ENCODE assay signal across 25 mouse cellular contexts in genomic region chrX:8141058-8141457, GRCm38 (mm10). TPM values are rescaled to one million over a fixed set of nuclear protein-coding genes. Genes with fewer than 3 reads are reported as not detected.
A peak's percentile ranks its signal among the peaks of the same experiment; 100 is the strongest.
DNase-seq lines count a peak whose midpoint lies in the region; ATAC-seq and TF ChIP-seq lines count a peak whose summit lies in the region.
"Had no signal": no experiment of that assay in that cellular context is flagged by ENCODE, and none has a peak within 500 bp of the region (broad histone marks: within the 10 kb centered on the region; RNA-seq: fewer than 3 reads in every experiment).

No protein-coding gene starts in this region.

- ATAC-seq in midbrain, embryonic 15.5 days (replicated peaks) = no peak
- no peak for ATAC-seq in midbrain, postnatal 0 days (ENCODE audit: low FRiP score)
- ATAC-seq: activated CD4-positive, CD25-positive, alpha-beta regulatory T cell, adult 4 months; CD4-positive, CD25-positive, alpha-beta regulatory T cell, adult 4 months; forebrain, embryonic 14.5 days; forebrain, embryonic 16.5 days had no signal

- H3K79me2 ChIP-seq in CH12.LX (replicated peaks; ENCODE audit: control insufficient read depth, extremely low read depth, insufficient read depth, poor library complexity, severe bottlenecking) (peaks cover 23% of the 10 kb centered on the region), MEL (ENCODE audit: control insufficient read depth, insufficient read depth, low read length, poor library complexity) (peaks cover 25% of the 10 kb centered on the region)

- in situ Hi-C loops in CH12.LX (cut with MboI; ENCODE audit: low pct_ligation_motif_present, low pct_unique_long_range_greater_than_20kb, low sequenced_read_pairs) = no loop called here

- TF ChIP-seq EP300 in CH12.LX (IDR thresholded peaks at IDR 0.05; ENCODE audit: low read length) = no peak
- TF ChIP-seq EP300 in MEL (IDR thresholded peaks at IDR 0.05; ENCODE audit: low read depth in 1 of 2, low read length in 2 of 2) = no peak

- H3K36me3 ChIP-seq in CH12.LX (replicated peaks in 1 of 2; ENCODE audit: control insufficient read depth in 1 of 2, insufficient read depth in 1 of 2, low read length in 1 of 2) (peaks cover 37 to 65% of the 10 kb centered on the region in 2 experiments), MEL (ENCODE audit: control insufficient read depth in 1 of 2, insufficient read depth in 2 of 2, low read length in 2 of 2) (peaks cover 26 to 41% of the 10 kb centered on the region in 2 experiments)
- no peaks in the 10 kb centered on the region; the same call in 1 of the 2 replicates for H3K36me3 ChIP-seq in midbrain, embryonic 15.5 days (replicated peaks)
- H3K36me3 ChIP-seq in midbrain, postnatal 0 days (ENCODE audit: insufficient read depth, low read length) = 0 out of 2 replicates have a peak, but pooled peaks cover 6% of the 10 kb centered on the region

- H3K9me3 ChIP-seq in CH12.LX (replicated peaks; ENCODE audit: low read length) (no peaks in the 10 kb centered on the region), MEL (replicated peaks; ENCODE audit: insufficient read depth, low read length) (no peaks in the 10 kb centered on the region)
- H3K9me3 ChIP-seq in midbrain, embryonic 15.5 days = no peaks in the 10 kb centered on the region
- H3K9me3 ChIP-seq in midbrain, postnatal 0 days (ENCODE audit: low read length) = no peaks in the 10 kb centered on the region
- H3K9me3 ChIP-seq: embryonic facial prominence, embryonic 13.5 days; embryonic facial prominence, embryonic 15.5 days; forebrain, embryonic 12.5 days; G1E had no signal

- H3K4me3 ChIP-seq in CH12.LX (replicated peaks in 1 of 3; ENCODE audit: low read depth in 2 of 3, low read length in 2 of 3, poor library complexity in 1 of 3) (no peak overlapping the region), MEL (ENCODE audit: control insufficient read depth in 1 of 2, insufficient read depth in 1 of 2, low read depth in 2 of 2, low read length in 2 of 2) (no peak overlapping the region)
- no peak overlapping the region for H3K4me3 ChIP-seq in midbrain, embryonic 15.5 days
- no peak overlapping the region for H3K4me3 ChIP-seq in midbrain, postnatal 0 days (ENCODE audit: low read depth, low read length)
- H3K4me3 ChIP-seq: embryonic facial prominence, embryonic 13.5 days; embryonic facial prominence, embryonic 15.5 days; erythroblast, embryonic 14.5 days; forebrain, embryonic 10.5 days; forebrain, embryonic 12.5 days had no signal

- H3K9ac ChIP-seq in CH12.LX (ENCODE audit: insufficient read depth, low read depth) (no peak overlapping the region), MEL (ENCODE audit: control insufficient read depth, low read depth, low read length, poor library complexity, severe bottlenecking) (peak overlapping the region; percentile 0; the same call in 1 of the 2 replicates)
- no peak overlapping the region for H3K9ac ChIP-seq in midbrain, embryonic 15.5 days
- no peak overlapping the region for H3K9ac ChIP-seq in midbrain, postnatal 0 days (replicated peaks; ENCODE audit: low read length, poor library complexity, severe bottlenecking)
- H3K9ac ChIP-seq: embryonic facial prominence, embryonic 13.5 days; embryonic facial prominence, embryonic 15.5 days; forebrain, embryonic 12.5 days had no signal

- no peak overlapping the region for H3K4me2 ChIP-seq in CH12.LX (ENCODE audit: insufficient read depth, low read depth, poor library complexity, severe bottlenecking)
- H3K4me2 ChIP-seq in midbrain, embryonic 15.5 days = no peak overlapping the region
- H3K4me2 ChIP-seq in midbrain, postnatal 0 days (ENCODE audit: low read depth, low read length, poor library complexity, severe bottlenecking) = no peak overlapping the region
- H3K4me2 ChIP-seq: embryonic facial prominence, embryonic 13.5 days; embryonic facial prominence, embryonic 15.5 days; forebrain, embryonic 12.5 days had no signal

- WGBS in midbrain, embryonic 15.5 days = 73% methylated on average over 3 of the region's 3 CpGs
- WGBS in midbrain, postnatal 0 days = 72% methylated on average over 3 of the region's 3 CpGs

- H3K27me3 ChIP-seq in CH12.LX (replicated peaks) (no peaks in the 10 kb centered on the region), MEL (ENCODE audit: control insufficient read depth in 1 of 2, insufficient read depth in 2 of 2, low read length in 2 of 2) (no peaks in the 10 kb centered on the region)
- H3K27me3 ChIP-seq in midbrain, embryonic 15.5 days (replicated peaks) = no peaks in the 10 kb centered on the region
- no peaks in the 10 kb centered on the region for H3K27me3 ChIP-seq in midbrain, postnatal 0 days (ENCODE audit: insufficient read depth, low read length)
- H3K27me3 ChIP-seq: embryonic facial prominence, embryonic 13.5 days; embryonic facial prominence, embryonic 15.5 days; forebrain, embryonic 12.5 days had no signal

- dilution Hi-C loops in CH12.LX (cut with MboI; ENCODE audit: extremely low pct_ligation_motif_present, extremely low pct_unique_long_range_greater_than_20kb, low sequenced_read_pairs) = no loop called here

- H3K27ac ChIP-seq in CH12.LX (ENCODE audit: insufficient read depth, low read depth) (no peak overlapping the region), MEL (ENCODE audit: control insufficient read depth, low read depth, low read length) (peak overlapping the region; percentile 13; the same call in 1 of the 2 replicates)
- H3K27ac ChIP-seq in midbrain, embryonic 15.5 days = no peak overlapping the region
- no peak overlapping the region for H3K27ac ChIP-seq in midbrain, postnatal 0 days (ENCODE audit: low read depth, low read length)
- H3K27ac ChIP-seq: embryonic facial prominence, embryonic 13.5 days; embryonic facial prominence, embryonic 15.5 days; forebrain, embryonic 10.5 days; forebrain, embryonic 12.5 days had no signal

- TF ChIP-seq RAD21 in CH12.LX (IDR thresholded peaks at IDR 0.05; ENCODE audit: low read depth, low read length) (no peak), MEL (IDR thresholded peaks at IDR 0.05; ENCODE audit: low read depth, low read length) (no peak)

- DNase-seq in CH12.LX (ENCODE audit: extremely low read depth) (no peak), MEL (ENCODE audit: low read depth, low spot score) (peak; percentile 41)
- peak; percentile 10 for DNase-seq in naive thymus-derived CD4-positive, alpha-beta T cell, adult 2 months (ENCODE audit: low read depth)
- DNase-seq in midbrain, postnatal 0 days (ENCODE audit: low spot score) = no peak
- DNase-seq in ovary, postnatal 14 days (ENCODE audit: low spot score) = no peak
- DNase-seq: adrenal gland, postnatal 10 days; adrenal gland, postnatal 25 days; cerebellum, adult 11 months; cerebellum, adult 18-20 months; cerebellum, adult 8-10 months; cerebellum, adult 9-11 months; cerebellum, postnatal 14 days; cerebellum, postnatal 36 days; embryo, embryonic 11 days had no signal

- peaks cover 2 to 15% of the 10 kb centered on the region in 2 experiments; a peak in 3 of 4 replicates for H3K4me1 ChIP-seq in CH12.LX (ENCODE audit: control insufficient read depth in 1 of 2, insufficient read depth in 2 of 2)
- H3K4me1 ChIP-seq in MEL (ENCODE audit: control insufficient read depth in 1 of 2, insufficient read depth in 2 of 2, low read length in 2 of 2) = no peaks in the 10 kb centered on the region
- H3K4me1 ChIP-seq in midbrain, embryonic 15.5 days = peaks cover 10% of the 10 kb centered on the region
- peaks cover 4% of the 10 kb centered on the region; the same call in 1 of the 2 replicates for H3K4me1 ChIP-seq in midbrain, postnatal 0 days (ENCODE audit: insufficient read depth, low read length)

- TF ChIP-seq CTCF in CH12.LX (conservative IDR thresholded peaks at IDR 0.05 in 1 of 2, IDR thresholded peaks at IDR 0.05 in 1 of 2; ENCODE audit: low read depth in 2 of 2, low read length in 2 of 2) (no peak), MEL (IDR thresholded peaks at IDR 0.05 in 2 of 3, conservative IDR thresholded peaks at IDR 0.05 in 1 of 3; ENCODE audit: control insufficient read depth in 1 of 3, insufficient read depth in 1 of 3, low read depth in 2 of 3, low read length in 3 of 3, poor library complexity in 1 of 3, severe bottlenecking in 1 of 3) (no peak)
- TF ChIP-seq CTCF in midbrain, postnatal 0 days (IDR thresholded peaks at IDR 0.05) = no peak

- peak; percentile 7; the same call in 1 of the 2 replicates for TF ChIP-seq POLR2A in CH12.LX (IDR thresholded peaks at IDR 0.05; ENCODE audit: low read depth, low read length)
- TF ChIP-seq POLR2A in MEL (IDR thresholded peaks at IDR 0.05; ENCODE audit: control insufficient read depth in 1 of 2, insufficient read depth in 1 of 2, low read depth in 1 of 2, low read length in 2 of 2, poor library complexity in 1 of 2) = peak; percentile 29 to 55; a peak in 1 of 4 replicates

RNA-seq across cellular contexts. Expression of gene Rbm3, which starts 4.6 kb away (rescaled TPM):
- total RNA-seq in CH12.LX (2012; rRNA removed) = 681 and 877 TPM in 2 replicates
- 2,152 and 2,409 TPM in 2 replicates for total RNA-seq in CH12.LX (2014; rRNA removed)
- polyA plus RNA-seq in CH12.LX (2012; ENCODE audit: insufficient read length, low read depth) = 639 and 778 TPM in 2 replicates
- total RNA-seq in MEL (2012; rRNA removed) = 906 and 1,021 TPM in 2 replicates
- 100 to 1,000 TPM in 1 of 2 experiments, not detected in 1; 750 TPM for polyA plus RNA-seq in MEL (2012; ENCODE audit: insufficient read depth in 1 of 2, insufficient read length in 2 of 2, low read depth in 1 of 2, low replicate concordance in 2 of 2, missing spikeins in 1 of 2)
- 272 and 285 TPM in 2 replicates for polyA plus RNA-seq in midbrain, embryonic 15.5 days (2015; fragmentation: Nextera tagmentation; extraction: Ambion mirVana)
- total RNA-seq in midbrain, postnatal 0 days (2014; rRNA removed) = 371 and 394 TPM in 2 replicates
- 429 and 432 TPM in 2 replicates for polyA plus RNA-seq in midbrain, postnatal 0 days (2015; fragmentation: Nextera tagmentation; extraction: Ambion mirVana)

RNA-seq across cellular contexts. Expression of gene Wdr13, which starts 8.4 kb away (rescaled TPM):
- 9.3 and 11.9 TPM in 2 replicates for total RNA-seq in CH12.LX (2012; rRNA removed)
- 7.6 and 9.4 TPM in 2 replicates for total RNA-seq in CH12.LX (2014; rRNA removed)
- polyA plus RNA-seq in CH12.LX (2012; ENCODE audit: insufficient read length, low read depth) = 12.7 and 13.0 TPM in 2 replicates
- 23.8 and 29.6 TPM in 2 replicates for total RNA-seq in MEL (2012; rRNA removed)
- 10 to 100 TPM in 1 of 2 experiments, not detected in 1; 46.8 TPM for polyA plus RNA-seq in MEL (2012; ENCODE audit: insufficient read depth in 1 of 2, insufficient read length in 2 of 2, low read depth in 1 of 2, low replicate concordance in 2 of 2, missing spikeins in 1 of 2)
- 67.6 and 72.9 TPM in 2 replicates for polyA plus RNA-seq in midbrain, embryonic 15.5 days (2015; fragmentation: Nextera tagmentation; extraction: Ambion mirVana)
- 324 and 337 TPM in 2 replicates for total RNA-seq in midbrain, postnatal 0 days (2014; rRNA removed)
- 59.9 and 60.4 TPM in 2 replicates for polyA plus RNA-seq in midbrain, postnatal 0 days (2015; fragmentation: Nextera tagmentation; extraction: Ambion mirVana)

RNA-seq across cellular contexts. Expression of gene Tbc1d25, which starts 34.9 kb away (rescaled TPM):
- total RNA-seq in CH12.LX (2012; rRNA removed) (6.0 and 6.3 TPM in 2 replicates), CH12.LX (2014; rRNA removed) (2.3 and 2.4 TPM in 2 replicates), MEL (2012; rRNA removed) (8.0 and 10.1 TPM in 2 replicates)
- polyA plus RNA-seq in CH12.LX (2012; ENCODE audit: insufficient read length, low read depth) (10.2 and 10.4 TPM in 2 replicates), MEL (2012; ENCODE audit: insufficient read depth in 1 of 2, insufficient read length in 2 of 2, low read depth in 1 of 2, low replicate concordance in 2 of 2, missing spikeins in 1 of 2) (10 to 100 TPM in 1 of 2 experiments, not detected in 1; 23.4 TPM)
- polyA plus RNA-seq in midbrain, embryonic 15.5 days (2015; fragmentation: Nextera tagmentation; extraction: Ambion mirVana) = 25.8 and 26.8 TPM in 2 replicates
- 21.2 and 24.7 TPM in 2 replicates for total RNA-seq in midbrain, postnatal 0 days (2014; rRNA removed)
- polyA plus RNA-seq in midbrain, postnatal 0 days (2015; fragmentation: Nextera tagmentation; extraction: Ambion mirVana) = 17.6 and 20.7 TPM in 2 replicates

RNA-seq across cellular contexts. Expression of gene Was, which starts 50.8 kb away (rescaled TPM):
- total RNA-seq in CH12.LX (2012; rRNA removed) = 47.0 and 58.1 TPM in 2 replicates
- total RNA-seq in CH12.LX (2014; rRNA removed) = 53.9 and 63.5 TPM in 2 replicates
- polyA plus RNA-seq in CH12.LX (2012; ENCODE audit: insufficient read length, low read depth) = 75.6 and 83.7 TPM in 2 replicates
- 133 and 146 TPM in 2 replicates for total RNA-seq in MEL (2012; rRNA removed)
- polyA plus RNA-seq in MEL (2012; ENCODE audit: insufficient read depth in 1 of 2, insufficient read length in 2 of 2, low read depth in 1 of 2, low replicate concordance in 2 of 2, missing spikeins in 1 of 2) = 100 to 1,000 TPM in 1 of 2 experiments, not detected in 1; 167 TPM
- 0.13 and 0.18 TPM in 2 replicates for polyA plus RNA-seq in midbrain, embryonic 15.5 days (2015; fragmentation: Nextera tagmentation; extraction: Ambion mirVana)
- total RNA-seq in midbrain, postnatal 0 days (2014; rRNA removed) = 0.52 and 0.60 TPM in 2 replicates
- 0.15 and 0.30 TPM in 2 replicates for polyA plus RNA-seq in midbrain, postnatal 0 days (2015; fragmentation: Nextera tagmentation; extraction: Ambion mirVana)
- polyA plus RNA-seq: forebrain, embryonic 16.5 days had no signal

RNA-seq across cellular contexts. Expression of gene Ebp, which starts 52.3 kb away (rescaled TPM):
- total RNA-seq in CH12.LX (2012; rRNA removed) (64.3 and 71.0 TPM in 2 replicates), CH12.LX (2014; rRNA removed) (44.0 and 46.4 TPM in 2 replicates), MEL (2012; rRNA removed) (99.4 and 103 TPM in 2 replicates)
- polyA plus RNA-seq in CH12.LX (2012; ENCODE audit: insufficient read length, low read depth) (66.6 and 70.9 TPM in 2 replicates), MEL (2012; ENCODE audit: insufficient read depth in 1 of 2, insufficient read length in 2 of 2, low read depth in 1 of 2, low replicate concordance in 2 of 2, missing spikeins in 1 of 2) (100 to 1,000 TPM in 1 of 2 experiments, not detected in 1; 133 TPM)
- 26.9 and 31.8 TPM in 2 replicates for polyA plus RNA-seq in midbrain, embryonic 15.5 days (2015; fragmentation: Nextera tagmentation; extraction: Ambion mirVana)
- total RNA-seq in midbrain, postnatal 0 days (2014; rRNA removed) = 24.7 and 26.6 TPM in 2 replicates
- 22.9 and 26.9 TPM in 2 replicates for polyA plus RNA-seq in midbrain, postnatal 0 days (2015; fragmentation: Nextera tagmentation; extraction: Ambion mirVana)

Comparison
In these comparisons a context has a peak if more than half of its experiments do, and no peak if none do; other contexts are left out.
1. DNase-seq: peak in MEL (single experiment) and naive thymus-derived CD4-positive, alpha-beta T cell, adult 2 months (single experiment); none in CH12.LX (single experiment), midbrain, postnatal 0 days (single experiment) and ovary, postnatal 14 days (single experiment).
2. Of the 35 proteins assayed by ChIP-seq in both MEL and CH12.LX: peak only in MEL: none; only in CH12.LX: POLR2AphosphoS2 and ZMIZ1; in both: POLR2A; in neither: 32.